In genomic region chr7:65157031-65158025, GRCm38 (mm10) we compare ENCODE assay signal across 9 mouse cellular contexts. TPM values are rescaled to one million over a fixed set of nuclear protein-coding genes. Genes with fewer than 3 reads are reported as not detected.
DNase-seq lines count a peak whose midpoint lies in the region; ATAC-seq and TF ChIP-seq lines count a peak whose summit lies in the region.
"Had no signal": no experiment of that assay in that cellular context is flagged by ENCODE, and none has a peak within 500 bp of the region (broad histone marks: within the 10 kb centered on the region; RNA-seq: fewer than 3 reads in every experiment).

No protein-coding gene starts in this region.

- no peak overlapping the region for H3K27ac ChIP-seq in kidney, postnatal 0 days
- H3K27ac ChIP-seq in embryonic facial prominence, embryonic 14.5 days (replicated peaks; ENCODE audit: low read depth, low read length), result no peak overlapping the region
- H3K27ac ChIP-seq in hindbrain, postnatal 0 days, result no peak overlapping the region
- no peak overlapping the region for H3K27ac ChIP-seq in neural tube, embryonic 12.5 days

- WGBS in kidney, postnatal 0 days, result 14% methylated on average over 16 of the region's 16 CpGs
- 12% methylated on average over 16 of the region's 16 CpGs for WGBS in embryonic facial prominence, embryonic 14.5 days
- 14% methylated on average over 16 of the region's 16 CpGs for WGBS in hindbrain, postnatal 0 days
- WGBS in neural tube, embryonic 12.5 days, result 17% methylated on average over 16 of the region's 16 CpGs

- no peak for ATAC-seq in kidney, postnatal 0 days (replicated peaks; ENCODE audit: low FRiP score, low read depth)
- ATAC-seq in embryonic facial prominence, embryonic 14.5 days (ENCODE audit: low read depth), result no peak
- ATAC-seq in hindbrain, postnatal 0 days, result no peak
- ATAC-seq in neural tube, embryonic 12.5 days (ENCODE audit: low FRiP score, low read depth), result no peak

- no peak for TF ChIP-seq CTCF in kidney, postnatal 0 days (IDR thresholded peaks at IDR 0.05; ENCODE audit: low read depth)
- no peak for TF ChIP-seq CTCF in hindbrain, postnatal 0 days (IDR thresholded peaks at IDR 0.05; ENCODE audit: low read depth)

- H3K9ac ChIP-seq in kidney, postnatal 0 days (ENCODE audit: low read depth, low read length), result no peak overlapping the region
- H3K9ac ChIP-seq in embryonic facial prominence, embryonic 14.5 days (ENCODE audit: low read depth, low read length), result no peak overlapping the region; the same call in 1 of the 2 replicates
- H3K9ac ChIP-seq in hindbrain, postnatal 0 days (replicated peaks; ENCODE audit: low read length), result peak overlapping the region; percentile 71
- H3K9ac ChIP-seq in neural tube, embryonic 12.5 days, result no peak overlapping the region

- H3K4me1 ChIP-seq in kidney, postnatal 0 days (replicated peaks; ENCODE audit: insufficient read depth, low read length), result no peaks in the 10 kb centered on the region; the same call in 1 of the 2 replicates
- no peaks in the 10 kb centered on the region for H3K4me1 ChIP-seq in embryonic facial prominence, embryonic 14.5 days (ENCODE audit: control insufficient read depth, insufficient read depth, low read length)
- H3K4me1 ChIP-seq in hindbrain, postnatal 0 days (ENCODE audit: insufficient read depth, low read length), result peaks cover 3% of the 10 kb centered on the region
- H3K4me1 ChIP-seq in neural tube, embryonic 12.5 days, result peaks cover 8% of the 10 kb centered on the region; the same call in 1 of the 2 replicates

- peak overlapping the region; percentile 61; the same call in 1 of the 2 replicates for H3K4me3 ChIP-seq in kidney, postnatal 0 days (replicated peaks; ENCODE audit: low read depth, low read length)
- H3K4me3 ChIP-seq in embryonic facial prominence, embryonic 14.5 days (ENCODE audit: low read depth, low read length), result peak overlapping the region; percentile 65
- H3K4me3 ChIP-seq in hindbrain, postnatal 0 days (ENCODE audit: low read length), result peak overlapping the region; percentile 73
- peak overlapping the region; percentile 67 for H3K4me3 ChIP-seq in neural tube, embryonic 12.5 days

- no peak for DNase-seq in kidney, postnatal 0 days (ENCODE audit: low spot score)
- DNase-seq in kidney, postnatal 25 days, result no peak
- no peak for DNase-seq in embryonic facial prominence, embryonic 14.5 days (ENCODE audit: low spot score)
- no peak for DNase-seq in hindbrain, postnatal 0 days (ENCODE audit: low spot score)
- no peak for DNase-seq in urinary bladder, postnatal 36 days (ENCODE audit: low spot score in 2 of 2)
- DNase-seq in adrenal gland, adult 8-10 months, result no peak
- DNase-seq in frontal cortex, postnatal 10 days (ENCODE audit: low spot score in 2 of 2), result no peak
- DNase-seq: lung, adult 2 months had no signal

- peaks cover 37% of the 10 kb centered on the region for H3K27me3 ChIP-seq in kidney, postnatal 0 days (ENCODE audit: insufficient read depth, low read length)
- H3K27me3 ChIP-seq in embryonic facial prominence, embryonic 14.5 days (replicated peaks; ENCODE audit: control insufficient read depth, insufficient read depth, low read length), result peaks cover 55% of the 10 kb centered on the region
- no peaks in the 10 kb centered on the region for H3K27me3 ChIP-seq in hindbrain, postnatal 0 days (ENCODE audit: insufficient read depth, low read length)
- peaks cover 23% of the 10 kb centered on the region for H3K27me3 ChIP-seq in neural tube, embryonic 12.5 days (replicated peaks)

- no peaks in the 10 kb centered on the region for H3K36me3 ChIP-seq in kidney, postnatal 0 days (ENCODE audit: insufficient read depth, low read length)
- no peaks in the 10 kb centered on the region for H3K36me3 ChIP-seq in embryonic facial prominence, embryonic 14.5 days (ENCODE audit: control insufficient read depth, insufficient read depth, low read length)
- no peaks in the 10 kb centered on the region for H3K36me3 ChIP-seq in hindbrain, postnatal 0 days (ENCODE audit: insufficient read depth, low read length)
- no peaks in the 10 kb centered on the region for H3K36me3 ChIP-seq in neural tube, embryonic 12.5 days

- H3K9me3 ChIP-seq in kidney, postnatal 0 days (replicated peaks; ENCODE audit: low read length), result no peaks in the 10 kb centered on the region
- H3K9me3 ChIP-seq in embryonic facial prominence, embryonic 14.5 days (ENCODE audit: control insufficient read depth, low read length), result 0 out of 2 replicates have a peak, but pooled peaks cover 3% of the 10 kb centered on the region
- no peaks in the 10 kb centered on the region for H3K9me3 ChIP-seq in hindbrain, postnatal 0 days (ENCODE audit: low read length)
- no peaks in the 10 kb centered on the region for H3K9me3 ChIP-seq in neural tube, embryonic 12.5 days

- peak overlapping the region; percentile 97 for H3K4me2 ChIP-seq in kidney, postnatal 0 days (ENCODE audit: low read length)
- H3K4me2 ChIP-seq in embryonic facial prominence, embryonic 14.5 days (ENCODE audit: low read depth, low read length), result peak overlapping the region; percentile 83
- peak overlapping the region; percentile 95 for H3K4me2 ChIP-seq in hindbrain, postnatal 0 days (ENCODE audit: low read depth, low read length)
- peak overlapping the region; percentile 92 for H3K4me2 ChIP-seq in neural tube, embryonic 12.5 days (replicated peaks)

RNA-seq across cellular contexts. Expression of gene Fam189a1, which starts 1.0 kb away (rescaled TPM):
- polyA plus RNA-seq in kidney, postnatal 0 days (2015; fragmentation: Nextera tagmentation; extraction: Ambion mirVana), result 0.23 and 0.74 TPM in 2 replicates
- polyA plus RNA-seq in embryonic facial prominence, embryonic 14.5 days (2014; fragmentation: Nextera tagmentation; extraction: Ambion mirVana), result 3.6 and 4.4 TPM in 2 replicates
- total RNA-seq in hindbrain, postnatal 0 days (2014; rRNA removed), result 23.2 and 28.4 TPM in 2 replicates
- 12.5 and 16.8 TPM in 2 replicates for polyA plus RNA-seq in hindbrain, postnatal 0 days (2015; fragmentation: Nextera tagmentation; extraction: Ambion mirVana)
- polyA plus RNA-seq in neural tube, embryonic 12.5 days (2016; fragmentation: Nextera tagmentation; extraction: Ambion mirVana), result 6.9 and 8.8 TPM in 2 replicates
- under 1 TPM; 0.41 to 0.95 (median 0.48) TPM for total RNA-seq in adrenal gland, adult 8-10 months (2022)
